Mouse (Mus musculus) spleen, postnatal 10 days (tissue): ENCODE data around the gene Baz2a.
"Not testable (repeated sequence)": the region's sequence is repeated elsewhere in the genome, so short reads cannot be mapped to it uniquely, and the experiment has no call there.

Source experiments
- DNase-seq, 2 experiments: peaks; one replicate each; pipeline ENCODE4 v3.0.0; 2021 to 2022; ENCODE audit warnings: low spot score in 2 of 2

The Baz2a gene

DNA sequence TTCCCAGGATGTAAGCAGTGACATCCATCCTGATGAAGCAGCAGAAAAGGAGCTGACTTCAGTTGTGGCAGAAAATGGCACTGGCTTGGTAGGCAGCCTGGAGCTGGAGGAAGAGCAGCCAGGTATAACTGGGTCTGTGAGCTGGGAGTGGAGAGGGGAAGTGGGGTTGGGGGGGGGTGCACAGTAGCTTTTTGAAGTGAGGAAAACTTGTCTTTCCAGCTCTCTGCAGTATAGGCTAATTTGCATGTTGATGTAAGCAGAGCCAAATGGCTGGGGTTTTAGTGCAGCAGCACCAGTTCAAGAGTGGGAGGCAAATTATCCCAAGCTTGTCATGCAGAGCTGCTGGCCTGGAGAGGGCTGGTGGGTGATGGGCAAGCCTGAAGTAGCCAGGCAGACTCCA is 19.9 kb downstream of the Baz2a start:
- no peak for DNase-seq

GRCm38 (mm10) chr10:128123833-128124232 is 32.5 kb downstream of the Baz2a start:
- DNase-seq: no peak

- no peak for DNase-seq
Measured at GRCm38 (mm10) chr10:128124831-128125230, 33.5 kb downstream of the Baz2a start.

DNA sequence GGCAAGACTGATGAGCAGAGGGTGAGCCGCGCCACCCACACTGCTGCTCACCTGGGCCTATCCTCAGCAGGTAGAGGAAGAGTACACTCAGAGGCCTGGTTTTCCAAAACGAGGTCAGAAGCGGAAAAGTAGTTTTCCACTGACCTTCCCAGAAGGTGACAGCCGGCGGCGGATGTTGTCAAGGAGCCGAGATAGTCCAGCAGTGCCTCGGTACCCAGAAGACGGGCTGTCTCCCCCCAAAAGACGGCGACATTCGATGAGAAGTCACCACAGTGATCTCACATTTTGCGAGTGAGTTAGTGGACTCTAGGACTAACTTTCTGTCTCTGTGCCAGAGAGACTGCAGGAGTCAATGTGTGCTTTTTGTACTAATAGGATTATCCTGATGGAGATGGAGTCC is 34.6 kb downstream of the Baz2a start:
- no peak for DNase-seq

- no peak for DNase-seq
Measured at GRCm38 (mm10) chr10:128127497-128127896, 36.1 kb downstream of the Baz2a start.

GRCm38 (mm10) chr10:128128143-128128542 is 36.8 kb downstream of the Baz2a start:
- DNase-seq: no peak

DNA sequence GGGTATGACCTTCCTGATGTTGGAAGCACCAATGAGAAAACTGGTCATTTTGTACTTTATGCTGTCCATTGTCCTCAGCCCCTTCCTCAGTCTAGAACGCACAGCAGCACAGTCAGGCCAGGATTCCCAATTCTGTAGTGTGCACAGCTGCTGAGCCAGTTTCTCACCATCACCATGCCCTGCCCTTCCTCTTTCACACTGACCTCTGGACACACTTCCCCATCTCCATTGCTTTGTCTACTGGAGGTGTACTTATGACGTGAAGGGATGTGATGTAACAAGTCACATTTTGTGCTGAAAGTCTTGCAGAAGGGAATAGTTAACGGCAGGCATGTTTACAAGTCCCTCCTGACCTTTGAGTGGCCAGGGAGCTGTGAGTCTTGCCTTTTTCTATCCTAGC is 39.9 kb downstream of the Baz2a start:
- DNase-seq: no peak

GRCm38 (mm10) chr10:128131812-128132211 is 40.4 kb downstream of the Baz2a start:
- DNase-seq: no peak

GRCm38 (mm10) chr10:128133650-128134332 is 42.4 kb downstream of the Baz2a start:
- DNase-seq: no peak

GRCm38 (mm10) chr10:128135374-128135773 is 44.0 kb downstream of the Baz2a start:
- DNase-seq: no peak

DNA sequence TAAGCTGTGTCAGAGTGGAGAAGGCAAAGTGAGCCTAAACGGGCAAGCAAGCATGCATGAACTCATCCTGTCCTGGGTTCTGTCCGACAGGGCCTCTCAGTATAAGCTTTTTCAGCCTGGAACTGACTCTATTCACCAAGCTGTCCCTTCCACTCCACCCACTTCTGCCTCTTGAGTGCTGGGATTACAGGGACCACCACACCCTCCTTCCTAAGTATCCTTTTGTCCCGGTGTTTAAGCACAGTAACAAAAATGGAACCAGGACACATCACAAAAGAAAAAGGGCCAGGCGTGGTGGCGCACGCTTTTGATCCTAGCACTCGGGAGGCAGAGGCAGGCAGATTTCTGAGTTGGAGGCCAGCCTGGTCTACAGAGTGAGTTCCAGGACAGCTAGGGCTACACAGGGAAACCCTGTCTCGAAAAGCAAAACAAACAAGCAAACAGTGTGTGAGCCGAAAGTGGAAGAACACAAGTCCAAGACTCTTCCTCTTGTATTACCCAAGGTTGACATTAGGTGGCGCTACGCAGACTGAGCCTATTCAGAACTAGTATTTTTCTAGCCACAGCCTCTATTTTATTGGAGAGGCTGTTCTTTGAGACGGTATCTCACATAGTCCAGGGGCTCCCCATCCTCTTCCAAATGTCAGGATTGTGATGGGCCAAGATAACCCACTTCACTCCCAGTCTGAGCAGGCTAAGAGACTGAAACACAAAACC is 49.0 kb downstream of the Baz2a start:
- peak; percentile 56 to 73 for DNase-seq

- no peak for DNase-seq
Measured at GRCm38 (mm10) chr10:128142165-128142564, 50.8 kb downstream of the Baz2a start.

- DNase-seq: no peak
Measured at GRCm38 (mm10) chr10:128143659-128144058, 52.3 kb downstream of the Baz2a start.

- no peak for DNase-seq
Measured at GRCm38 (mm10) chr10:128144961-128145360, 53.6 kb downstream of the Baz2a start.

- no peak for DNase-seq
Measured at GRCm38 (mm10) chr10:128148789-128149365, 57.5 kb downstream of the Baz2a start.

GRCm38 (mm10) chr10:128149592-128149991 is 58.2 kb downstream of the Baz2a start:
- peak; percentile 67 to 72 for DNase-seq

DNA sequence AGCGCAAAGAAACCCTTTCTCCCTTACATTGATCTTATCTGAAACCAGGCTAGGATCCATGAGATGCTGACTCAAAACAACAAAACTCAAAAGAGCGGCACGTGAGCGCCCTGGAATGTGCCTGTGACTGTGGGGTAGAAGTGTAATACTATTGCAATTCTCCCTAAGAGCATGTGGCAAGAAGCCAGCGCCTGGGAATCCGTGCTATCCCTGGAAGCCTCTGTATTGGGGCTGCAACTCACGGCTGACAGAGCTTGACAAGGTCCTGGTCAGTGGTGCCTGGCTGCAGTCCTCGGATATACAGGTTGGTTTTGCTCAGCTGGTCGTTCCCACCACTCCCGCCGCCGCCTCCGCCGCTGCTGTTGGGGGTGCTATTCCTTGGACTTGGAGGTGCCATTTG is 59.6 kb downstream of the Baz2a start:
- no peak for DNase-seq

DNA sequence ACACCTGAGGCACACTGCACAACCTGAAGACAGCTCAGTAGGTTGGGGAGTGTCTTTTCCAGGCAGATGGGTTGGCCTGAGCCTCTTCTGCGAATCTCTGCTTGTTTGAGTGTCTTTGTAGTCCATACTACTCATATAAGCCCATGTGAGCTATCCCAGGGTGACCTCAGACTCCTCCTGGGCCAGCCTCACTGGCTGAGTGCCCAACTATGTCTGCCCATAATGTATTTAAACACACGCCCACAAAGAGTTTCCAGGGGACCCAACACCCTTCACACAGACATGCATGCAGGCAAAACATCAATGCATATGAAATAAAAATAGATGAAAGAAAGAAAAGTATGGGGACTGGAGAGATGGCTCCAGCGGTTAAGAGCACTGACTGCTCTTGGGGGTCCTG is 62.6 kb downstream of the Baz2a start:
- DNase-seq: no peak

DNA sequence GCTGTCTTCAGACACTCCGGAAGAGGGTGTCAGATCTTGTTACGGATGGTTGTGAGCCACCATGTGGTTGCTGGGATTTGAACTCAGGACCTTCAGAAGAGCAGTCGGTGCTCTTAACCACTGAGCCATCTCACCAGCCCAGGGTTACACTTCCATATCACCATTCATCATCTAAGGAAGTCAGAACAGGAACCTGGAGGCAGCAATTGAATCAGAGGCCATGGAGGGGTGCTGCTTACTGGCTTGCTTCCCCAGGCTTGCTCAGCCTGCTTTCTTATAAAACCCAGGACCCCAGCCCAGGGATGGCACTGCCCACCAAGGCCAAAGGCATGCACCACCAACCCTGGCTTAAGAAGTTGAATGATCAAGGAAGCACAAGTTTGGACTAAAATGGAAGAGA is 74.3 kb downstream of the Baz2a start:
- DNase-seq: not testable (repeated sequence)

DNA sequence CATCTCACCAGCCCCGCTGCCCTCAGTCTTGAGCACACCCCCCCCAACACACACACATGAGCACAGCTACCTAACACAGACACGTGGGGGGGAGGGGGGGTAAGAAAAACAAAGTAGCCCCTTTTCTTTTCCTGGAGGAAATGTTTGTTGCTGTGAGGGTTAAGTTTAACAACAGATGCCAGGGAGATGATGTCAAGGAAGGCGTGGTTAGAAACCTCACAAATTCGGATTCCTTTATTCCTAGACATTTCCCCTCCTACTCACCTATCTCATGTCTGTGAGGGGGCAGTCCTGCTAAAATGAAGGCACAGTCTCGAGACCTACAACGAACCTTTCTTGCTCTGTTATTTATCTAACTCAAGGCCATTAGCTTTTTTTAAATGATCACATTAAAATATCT is 75.7 kb downstream of the Baz2a start:
- DNase-seq: no peak

- not testable (repeated sequence) for DNase-seq
Measured at GRCm38 (mm10) chr10:128171348-128171747, 80.0 kb downstream of the Baz2a start.

GRCm38 (mm10) chr10:128175302-128175701 is 83.9 kb downstream of the Baz2a start:
- no peak for DNase-seq
